Mouse (Mus musculus): ENCODE data around the gene Gm4302.
"Not testable (repeated sequence)": the region's sequence is repeated elsewhere in the genome, so short reads cannot be mapped to it uniquely, and the experiment has no call there.

Gm4302 gene

GRCm38 (mm10) chr10:100340536-100340935 is at the start of gene Gm4302:
Gm4302 (plus strand) TSS chr10:100340836.
- not testable (repeated sequence) for DNase-seq (ENCODE audit: extremely low read depth, low read depth)

GRCm38 (mm10) chr10:100296105-100296504 is 44.5 kb upstream of the Gm4302 start:
- no peak for DNase-seq (ENCODE audit: extremely low read depth, low read depth)

- DNase-seq (ENCODE audit: extremely low read depth, low read depth), result not testable (repeated sequence)
Observed at GRCm38 (mm10) chr10:100300106-100300505, 40.5 kb upstream of the Gm4302 start.

- not testable (repeated sequence) for DNase-seq (ENCODE audit: extremely low read depth, low read depth)
Observed at GRCm38 (mm10) chr10:100335376-100335775, 5.3 kb upstream of the Gm4302 start, which contains the start of gene Gm4301. Gm4301 (plus strand) TSS chr10:100335676.

GRCm38 (mm10) chr10:100345672-100346071 is 5.0 kb downstream of the Gm4302 start, which contains the start of gene Gm4303:
Gm4303 (plus strand) TSS chr10:100345972.
- not testable (repeated sequence) for DNase-seq (ENCODE audit: extremely low read depth, low read depth)

DNA sequence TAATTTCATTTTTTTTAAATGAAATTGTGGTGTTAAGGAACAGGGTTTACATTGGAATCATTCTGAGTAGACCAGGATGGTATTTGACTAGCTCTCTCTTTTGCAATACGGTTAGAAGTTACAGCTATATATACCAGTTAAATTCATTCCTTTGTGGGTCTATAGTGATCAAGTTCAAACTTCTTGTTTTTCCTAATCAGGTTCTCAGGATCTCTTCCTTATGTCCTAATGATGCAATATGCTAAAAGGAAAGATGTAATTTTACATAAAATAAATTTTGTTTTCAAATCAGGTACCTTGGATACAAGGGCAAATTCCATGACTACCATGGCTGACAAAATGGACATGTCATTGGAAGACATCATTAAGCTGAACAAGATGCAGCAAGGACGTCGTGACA is 10.2 kb downstream of the Gm4302 start, which contains the start of gene Gm4305:
Gene Gm4305 (plus strand): TSS at position 301 of the 400 bp plus-strand sequence.
- DNase-seq (ENCODE audit: extremely low read depth, low read depth), result not testable (repeated sequence)

DNA sequence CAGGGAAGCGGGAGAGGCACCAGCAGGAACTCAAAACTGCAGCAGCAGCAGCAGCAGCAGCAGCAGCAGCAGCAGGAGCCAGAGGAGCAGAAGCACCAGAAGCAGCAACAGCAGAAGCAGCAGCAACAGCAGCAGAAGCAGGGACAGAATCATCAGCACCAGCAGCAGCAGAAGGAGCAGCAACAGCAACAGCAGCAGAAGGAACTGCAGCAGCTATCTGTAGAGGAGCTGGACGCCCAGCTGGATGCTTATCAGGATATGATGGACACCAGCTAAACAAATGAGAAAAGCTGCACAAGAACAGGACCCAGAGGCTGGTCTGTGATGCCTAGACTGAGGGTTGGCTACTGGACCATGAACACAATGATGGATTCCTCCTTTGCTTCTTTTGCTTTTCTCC is 16.2 kb downstream of the Gm4302 start:
- DNase-seq (ENCODE audit: extremely low read depth, low read depth), result not testable (repeated sequence)

- DNase-seq (ENCODE audit: extremely low read depth, low read depth), result not testable (repeated sequence)
Observed at GRCm38 (mm10) chr10:100361038-100361437, 20.4 kb downstream of the Gm4302 start, which contains the start of gene Gm4307. Gm4307 (plus strand) TSS chr10:100361338.

- not testable (repeated sequence) for DNase-seq (ENCODE audit: extremely low read depth, low read depth)
Observed at GRCm38 (mm10) chr10:100382460-100382859, 41.8 kb downstream of the Gm4302 start, which contains the start of gene Gm4312. Gm4312 (minus strand) TSS chr10:100382560.
